Mouse (Mus musculus): ENCODE results near the gene Ctcf. TPM values are rescaled to one million over a fixed set of nuclear protein-coding genes. Genes with fewer than 3 reads are reported as not detected.

Gene Ctcf
- polyA plus RNA-seq, 1 experiment: 123 TPM

DNA sequence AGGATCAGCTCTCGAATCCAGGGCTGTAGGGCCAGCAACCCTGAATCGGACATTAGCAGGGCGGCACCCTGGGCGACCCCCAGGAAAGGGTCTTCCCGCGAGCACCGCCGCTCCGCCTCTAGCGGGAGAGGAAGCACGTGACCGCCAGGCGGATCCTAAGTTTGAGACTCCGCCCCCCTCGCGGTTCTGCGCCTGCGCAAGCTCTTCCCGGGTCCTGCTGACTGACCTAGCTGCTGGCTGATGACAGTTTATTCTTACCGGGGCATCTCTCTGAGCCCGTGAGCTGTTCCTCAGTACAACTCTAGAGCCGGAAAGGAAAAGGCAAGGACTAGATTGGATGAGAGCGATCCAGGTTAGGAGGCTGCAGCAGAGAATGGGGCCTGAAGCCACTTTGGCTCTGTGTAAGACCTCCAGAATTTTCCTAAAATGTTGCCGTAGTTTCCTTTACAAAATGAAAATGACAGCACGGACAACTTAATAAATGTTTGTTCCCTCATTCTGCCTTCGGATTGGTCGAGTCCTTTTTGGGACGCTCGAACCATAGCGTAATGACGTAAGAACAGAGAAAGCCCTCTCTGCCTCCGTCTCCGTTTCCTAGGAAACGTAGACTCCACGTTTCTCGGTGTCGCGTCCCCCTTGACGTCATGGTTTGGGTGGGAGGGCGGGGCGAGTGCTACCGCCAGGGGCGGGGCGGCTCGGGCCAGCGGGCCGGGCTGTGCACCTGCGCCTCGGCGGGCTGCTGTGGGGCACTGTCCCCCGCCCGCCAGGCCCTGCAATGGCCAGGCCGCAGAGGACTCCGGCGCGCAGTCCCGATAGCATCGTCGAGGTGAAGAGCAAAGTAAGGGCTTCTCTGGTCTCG lies 64.8 kb downstream of the Ctcf start, which contains the start of the genes Acd and Pard6a:
Gene Acd (minus strand): TSS at position 137 of the 859 bp plus-strand sequence.
Gene Pard6a (plus strand): TSS at position 183 of the 859 bp plus-strand sequence.
- Histone ChIP-seq H3K4me3 (ENCODE audit: low read depth, low read length) (peak within 1 kb of the TSS; percentile 76), H3K27ac (ENCODE audit: insufficient read depth, low read length) (peak within 1 kb of the TSS; percentile 82), H3K9ac (ENCODE audit: low read depth, poor library complexity, severe bottlenecking) (peak within 1 kb of the TSS; percentile 64), H3K9me3 (replicated peaks; ENCODE audit: control insufficient read depth, insufficient read depth, low read length, poor library complexity, severe bottlenecking) (no peaks in the 10 kb centered on the region), H3K4me1 (ENCODE audit: control insufficient read depth, insufficient read depth, low read length) (no peaks in the 10 kb centered on the region), H3K36me3 (ENCODE audit: control insufficient read depth, insufficient read depth, low read length, poor library complexity, severe bottlenecking) (peaks cover 17% of the 10 kb centered on the region), H3K27me3 (ENCODE audit: control insufficient read depth, insufficient read depth, low read length, poor library complexity, severe bottlenecking) (no peaks in the 10 kb centered on the region)
- TF ChIP-seq POLR2A (IDR thresholded peaks at IDR 0.05; ENCODE audit: insufficient read depth, low read length) (no peak), EP300 (IDR thresholded peaks at IDR 0.05; ENCODE audit: insufficient read depth, low read depth, low read length) (no peak), CTCF (IDR thresholded peaks at IDR 0.05; ENCODE audit: low read depth, low read length) (no peak)

DNA sequence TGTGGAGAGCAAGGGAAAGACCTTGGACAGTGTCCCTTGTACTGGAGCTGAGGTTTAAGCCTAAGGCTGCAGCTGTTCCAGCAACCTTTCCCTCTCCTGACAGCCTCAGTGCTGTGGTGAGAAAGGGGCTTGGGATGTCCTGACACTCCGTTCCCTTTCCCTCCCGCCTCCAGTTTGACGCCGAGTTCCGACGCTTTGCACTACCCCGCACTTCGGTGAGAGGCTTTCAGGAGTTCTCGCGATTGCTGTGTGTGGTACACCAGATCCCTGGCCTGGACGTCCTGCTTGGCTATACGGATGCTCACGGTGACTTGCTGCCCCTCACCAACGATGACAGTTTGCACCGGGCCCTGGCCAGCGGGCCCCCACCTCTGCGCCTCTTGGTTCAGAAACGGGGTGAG lies 65.6 kb downstream of the Ctcf start:
- Histone ChIP-seq H3K4me1 (ENCODE audit: control insufficient read depth, insufficient read depth, low read length) (no peaks in the 10 kb centered on the region), H3K36me3 (ENCODE audit: control insufficient read depth, insufficient read depth, low read length, poor library complexity, severe bottlenecking) (peaks cover 17% of the 10 kb centered on the region), H3K27ac (ENCODE audit: insufficient read depth, low read length) (no peak overlapping the region), H3K9ac (ENCODE audit: low read depth, poor library complexity, severe bottlenecking) (peak overlapping the region; percentile 64), H3K9me3 (replicated peaks; ENCODE audit: control insufficient read depth, insufficient read depth, low read length, poor library complexity, severe bottlenecking) (no peaks in the 10 kb centered on the region), H3K4me3 (ENCODE audit: low read depth, low read length) (peak overlapping the region; percentile 65), H3K27me3 (ENCODE audit: control insufficient read depth, insufficient read depth, low read length, poor library complexity, severe bottlenecking) (no peaks in the 10 kb centered on the region)
- no peak for TF ChIP-seq CTCF (IDR thresholded peaks at IDR 0.05; ENCODE audit: low read depth, low read length)
- no peak for TF ChIP-seq POLR2A (IDR thresholded peaks at IDR 0.05; ENCODE audit: insufficient read depth, low read length)
- no peak for TF ChIP-seq EP300 (IDR thresholded peaks at IDR 0.05; ENCODE audit: insufficient read depth, low read depth, low read length)

DNA sequence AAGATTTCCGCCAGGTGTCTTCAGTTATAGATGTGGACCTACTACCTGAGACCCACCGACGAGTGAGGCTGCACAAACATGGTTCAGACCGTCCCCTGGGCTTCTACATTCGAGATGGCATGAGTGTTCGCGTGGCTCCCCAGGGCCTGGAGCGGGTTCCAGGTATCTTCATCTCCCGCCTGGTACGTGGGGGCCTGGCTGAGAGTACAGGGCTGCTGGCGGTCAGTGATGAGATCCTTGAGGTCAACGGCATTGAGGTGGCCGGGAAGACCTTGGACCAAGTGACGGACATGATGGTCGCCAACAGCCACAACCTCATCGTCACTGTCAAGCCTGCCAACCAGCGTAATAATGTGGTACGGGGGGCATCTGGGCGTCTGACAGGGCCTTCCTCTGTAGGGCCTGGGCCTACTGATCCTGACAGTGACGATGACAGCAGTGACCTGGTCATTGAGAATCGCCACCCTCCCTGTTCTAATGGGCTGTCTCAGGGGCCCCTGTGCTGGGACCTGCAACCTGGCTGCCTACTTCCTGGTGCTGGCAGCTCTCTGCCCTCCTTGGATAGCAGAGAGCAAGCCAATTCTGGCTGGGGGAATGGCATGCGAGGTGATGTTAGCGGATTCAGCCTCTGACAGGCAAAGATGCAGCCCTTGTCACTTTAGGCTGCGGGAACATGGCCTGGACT lies 66.5 kb downstream of the Ctcf start:
- no peak overlapping the region for H3K9ac ChIP-seq (ENCODE audit: low read depth, poor library complexity, severe bottlenecking)
- H3K4me1 ChIP-seq (ENCODE audit: control insufficient read depth, insufficient read depth, low read length): no peaks in the 10 kb centered on the region
- peaks cover 17% of the 10 kb centered on the region for H3K36me3 ChIP-seq (ENCODE audit: control insufficient read depth, insufficient read depth, low read length, poor library complexity, severe bottlenecking)
- H3K27ac ChIP-seq (ENCODE audit: insufficient read depth, low read length): no peak overlapping the region
- H3K9me3 ChIP-seq (replicated peaks; ENCODE audit: control insufficient read depth, insufficient read depth, low read length, poor library complexity, severe bottlenecking): no peaks in the 10 kb centered on the region
- H3K4me3 ChIP-seq (ENCODE audit: low read depth, low read length): no peak overlapping the region
- H3K27me3 ChIP-seq (ENCODE audit: control insufficient read depth, insufficient read depth, low read length, poor library complexity, severe bottlenecking): no peaks in the 10 kb centered on the region
- TF ChIP-seq EP300 (IDR thresholded peaks at IDR 0.05; ENCODE audit: insufficient read depth, low read depth, low read length): no peak
- TF ChIP-seq CTCF (IDR thresholded peaks at IDR 0.05; ENCODE audit: low read depth, low read length): no peak
- no peak for TF ChIP-seq POLR2A (IDR thresholded peaks at IDR 0.05; ENCODE audit: insufficient read depth, low read length)

DNA sequence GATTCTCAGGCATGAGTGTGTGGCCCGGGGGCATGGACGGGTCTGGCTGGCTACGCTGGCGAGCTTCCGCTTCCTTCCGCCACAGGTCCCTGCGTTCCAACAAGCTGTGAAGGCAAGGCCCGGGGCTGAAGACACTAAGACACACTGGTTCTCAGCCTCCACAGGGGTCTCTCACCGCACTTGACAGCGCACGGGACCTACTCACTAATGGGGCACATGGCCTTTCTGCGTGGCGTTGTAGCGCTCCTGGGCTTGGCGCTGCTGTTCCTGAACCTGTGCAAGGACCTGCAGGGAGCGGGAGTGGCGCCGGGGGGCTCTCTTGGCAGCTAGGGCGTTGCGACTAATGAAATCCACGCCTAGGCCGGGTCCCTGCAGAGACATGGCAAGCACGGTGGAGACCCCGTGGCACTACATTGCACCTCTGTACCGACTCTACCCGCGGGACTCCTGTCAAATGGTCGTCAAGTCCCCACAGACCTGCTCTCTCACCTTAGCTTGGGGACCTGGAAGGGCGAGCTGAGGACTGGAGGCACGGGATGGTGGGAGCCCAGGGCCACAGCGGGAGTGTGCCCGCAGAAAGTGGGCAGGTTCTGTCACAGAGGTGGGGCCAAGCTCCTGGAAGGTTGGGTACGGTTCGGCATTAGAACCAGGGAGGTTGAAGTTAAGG lies 67.9 kb downstream of the Ctcf start:
- H3K4me1 ChIP-seq (ENCODE audit: control insufficient read depth, insufficient read depth, low read length): no peaks in the 10 kb centered on the region
- no peak overlapping the region for H3K27ac ChIP-seq (ENCODE audit: insufficient read depth, low read length)
- no peak for TF ChIP-seq EP300 (IDR thresholded peaks at IDR 0.05; ENCODE audit: insufficient read depth, low read depth, low read length)
- TF ChIP-seq POLR2A (IDR thresholded peaks at IDR 0.05; ENCODE audit: insufficient read depth, low read length): no peak
- TF ChIP-seq CTCF (IDR thresholded peaks at IDR 0.05; ENCODE audit: low read depth, low read length): no peak
- H3K27me3 ChIP-seq (ENCODE audit: control insufficient read depth, insufficient read depth, low read length, poor library complexity, severe bottlenecking): no peaks in the 10 kb centered on the region
- H3K36me3 ChIP-seq (ENCODE audit: control insufficient read depth, insufficient read depth, low read length, poor library complexity, severe bottlenecking): peaks cover 11% of the 10 kb centered on the region
- no peaks in the 10 kb centered on the region for H3K9me3 ChIP-seq (replicated peaks; ENCODE audit: control insufficient read depth, insufficient read depth, low read length, poor library complexity, severe bottlenecking)
- no peak overlapping the region for H3K4me3 ChIP-seq (ENCODE audit: low read depth, low read length)
- no peak overlapping the region for H3K9ac ChIP-seq (ENCODE audit: low read depth, poor library complexity, severe bottlenecking)

DNA sequence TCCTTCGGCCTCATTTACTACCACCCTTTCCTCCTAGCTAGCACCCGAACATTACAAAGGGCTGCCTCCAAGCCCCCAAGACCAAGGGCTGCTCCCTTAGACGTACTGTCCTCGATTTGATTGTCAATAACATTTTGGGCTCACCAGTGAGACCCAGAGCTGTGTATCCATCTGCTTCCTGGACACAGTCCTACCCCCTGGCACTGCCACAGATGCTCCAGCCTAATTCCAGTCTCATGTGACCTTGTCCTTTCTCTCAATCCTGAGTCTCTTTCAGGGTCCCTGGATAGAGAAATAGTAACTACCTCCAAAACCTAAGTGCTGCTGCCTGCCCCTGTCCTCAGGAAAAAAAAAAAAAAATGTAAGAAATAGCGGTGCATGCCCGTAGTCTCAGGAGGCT lies 68.6 kb downstream of the Ctcf start:
- H3K27ac ChIP-seq (ENCODE audit: insufficient read depth, low read length): no peak overlapping the region
- H3K9ac ChIP-seq (ENCODE audit: low read depth, poor library complexity, severe bottlenecking): no peak overlapping the region
- peaks cover 11% of the 10 kb centered on the region for H3K36me3 ChIP-seq (ENCODE audit: control insufficient read depth, insufficient read depth, low read length, poor library complexity, severe bottlenecking)
- TF ChIP-seq EP300 (IDR thresholded peaks at IDR 0.05; ENCODE audit: insufficient read depth, low read depth, low read length): no peak
- no peak for TF ChIP-seq CTCF (IDR thresholded peaks at IDR 0.05; ENCODE audit: low read depth, low read length)
- TF ChIP-seq POLR2A (IDR thresholded peaks at IDR 0.05; ENCODE audit: insufficient read depth, low read length): no peak
- H3K4me1 ChIP-seq (ENCODE audit: control insufficient read depth, insufficient read depth, low read length): no peaks in the 10 kb centered on the region
- H3K27me3 ChIP-seq (ENCODE audit: control insufficient read depth, insufficient read depth, low read length, poor library complexity, severe bottlenecking): no peaks in the 10 kb centered on the region
- no peak overlapping the region for H3K4me3 ChIP-seq (ENCODE audit: low read depth, low read length)
- no peaks in the 10 kb centered on the region for H3K9me3 ChIP-seq (replicated peaks; ENCODE audit: control insufficient read depth, insufficient read depth, low read length, poor library complexity, severe bottlenecking)
